In the genomic region with DNA sequence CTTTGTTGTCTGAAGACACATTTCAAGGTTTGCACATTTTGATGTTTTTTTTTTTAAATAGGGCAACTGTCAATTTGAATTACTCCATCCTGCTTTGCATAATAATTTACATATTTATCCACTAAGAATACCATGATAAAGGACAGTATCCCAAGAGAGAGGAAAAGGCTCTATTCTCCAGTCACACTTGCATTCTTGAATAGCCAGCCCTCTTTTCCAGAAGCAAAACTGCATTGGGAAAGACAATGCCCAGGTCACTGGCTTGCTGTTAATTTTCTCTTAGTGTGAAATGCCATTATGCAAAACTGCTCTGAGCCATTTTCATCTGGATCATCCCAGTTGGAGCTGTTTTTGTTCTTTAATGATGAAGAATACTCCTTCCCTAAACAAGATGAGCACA, we compare ENCODE assay signal across 1 mouse cellular context.
TF ChIP-seq lines count a peak whose summit lies in the region.

No protein-coding gene starts in this region.

TF ChIP-seq in CH12.LX, 34 proteins besides CTCF, POLR2A, EP300 and RAD21 (continued from another document):
- TF ChIP-seq MAZ (IDR thresholded peaks at IDR 0.05; ENCODE audit: low read depth, low read length) (no peak), PAX5 (IDR thresholded peaks at IDR 0.05; ENCODE audit: low read length) (no peak), ZMIZ1 (IDR thresholded peaks at IDR 0.05; ENCODE audit: low read depth, low read length) (no peak), E2F4 (IDR thresholded peaks at IDR 0.05; ENCODE audit: insufficient replicate concordance, low read depth, low read length) (no peak), IRF4 (IDR thresholded peaks at IDR 0.05; ENCODE audit: low read depth, low read length) (no peak), MEF2A (IDR thresholded peaks at IDR 0.05; ENCODE audit: borderline replicate concordance, low read depth, low read length) (no peak), UBTF (IDR thresholded peaks at IDR 0.05; ENCODE audit: low read depth, low read length) (no peak), CHD1 (IDR thresholded peaks at IDR 0.05; ENCODE audit: low read depth, low read length) (no peak), NELFE (IDR thresholded peaks at IDR 0.05; ENCODE audit: low read depth, low read length) (no peak)
